Mouse (Mus musculus): Measurements from ENCODE around the gene Sgo2a.
"Not testable (repeated sequence)": the region's sequence is repeated elsewhere in the genome, so short reads cannot be mapped to it uniquely, and the experiment has no call there.

Gene Sgo2a

DNA sequence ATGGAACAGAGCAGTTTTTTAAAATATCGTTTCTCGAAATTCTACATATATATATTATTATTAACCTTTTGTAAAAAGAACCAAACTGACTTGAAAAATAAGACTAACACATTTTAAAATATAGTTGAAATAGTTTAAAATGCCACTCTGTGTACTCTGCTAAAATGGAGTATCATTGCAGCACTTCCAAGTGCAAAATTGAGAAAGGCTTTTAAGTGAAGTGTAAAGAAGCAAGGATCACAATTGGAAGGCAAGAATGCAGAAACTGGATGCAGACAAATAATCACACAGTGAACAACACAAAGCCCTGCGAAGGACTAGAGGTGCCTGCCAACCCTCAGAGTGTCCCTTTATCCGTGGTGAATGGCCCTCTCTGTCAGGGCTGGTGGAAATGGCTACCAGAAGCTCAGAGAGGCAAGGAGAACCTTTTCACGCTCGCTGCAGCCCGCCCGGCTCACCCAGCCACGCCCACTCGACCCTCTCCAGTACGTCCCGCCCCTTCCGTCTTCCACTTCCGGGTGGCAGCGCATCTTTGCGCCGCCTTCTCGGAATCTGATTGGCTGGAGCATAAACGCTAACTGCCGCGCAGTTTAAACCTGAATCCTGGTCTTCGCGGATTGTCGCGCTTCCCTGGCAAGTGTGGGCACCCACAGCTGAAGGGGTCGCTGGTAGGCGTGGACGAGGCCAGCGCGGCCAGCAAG lies at the start of gene Sgo2a:
Gene Sgo2a (plus strand): TSS at position 540 of the 701 bp plus-strand sequence.
- peak; percentile 87 for DNase-seq (ENCODE audit: extremely low spot score, low read depth, low spot score)

- DNase-seq (ENCODE audit: extremely low spot score, low read depth, low spot score) = no peak
Observed at GRCm38 (mm10) chr1:57947552-57948347, 48.0 kb upstream of the Sgo2a start.

DNA sequence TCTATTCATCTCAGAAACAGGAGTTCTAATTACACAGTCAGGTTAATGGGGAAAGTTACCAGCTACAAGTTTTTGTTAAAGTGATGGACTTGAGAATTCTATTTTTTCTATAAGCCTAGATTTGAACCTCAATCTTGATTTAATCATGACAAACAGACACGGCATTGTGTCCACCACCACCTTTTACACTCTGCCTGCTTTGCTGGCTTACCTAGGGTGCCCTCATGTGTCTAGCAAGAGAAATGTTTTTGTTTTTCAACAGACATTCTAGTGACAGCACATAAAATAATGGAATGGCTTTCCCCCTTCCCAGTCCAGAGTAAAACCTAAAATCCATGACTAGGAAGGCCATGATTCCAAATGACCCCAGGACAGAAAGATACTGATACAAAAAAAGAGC lies 46.6 kb upstream of the Sgo2a start:
- DNase-seq (ENCODE audit: extremely low spot score, low read depth, low spot score) = no peak

DNA sequence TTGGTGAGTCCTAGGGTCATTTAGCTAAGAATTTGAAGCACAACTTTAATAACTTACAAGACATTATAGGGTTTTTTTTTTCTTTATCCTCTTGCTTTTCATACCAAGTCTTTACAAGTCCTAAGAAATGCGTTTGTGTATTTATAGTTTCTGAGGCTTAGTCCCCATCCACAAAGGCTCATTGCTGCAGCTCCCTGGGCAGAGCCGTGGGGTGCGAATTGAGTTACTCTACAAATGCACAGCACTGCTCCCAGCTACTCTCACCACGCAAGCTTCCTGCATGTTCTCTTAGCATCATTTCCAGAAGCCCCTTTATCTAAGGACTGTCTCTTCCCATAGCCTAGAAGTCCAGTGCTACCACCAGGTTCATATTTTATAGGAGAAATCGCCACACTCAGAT lies 46.1 kb upstream of the Sgo2a start:
- no peak for DNase-seq (ENCODE audit: extremely low spot score, low read depth, low spot score)

DNA sequence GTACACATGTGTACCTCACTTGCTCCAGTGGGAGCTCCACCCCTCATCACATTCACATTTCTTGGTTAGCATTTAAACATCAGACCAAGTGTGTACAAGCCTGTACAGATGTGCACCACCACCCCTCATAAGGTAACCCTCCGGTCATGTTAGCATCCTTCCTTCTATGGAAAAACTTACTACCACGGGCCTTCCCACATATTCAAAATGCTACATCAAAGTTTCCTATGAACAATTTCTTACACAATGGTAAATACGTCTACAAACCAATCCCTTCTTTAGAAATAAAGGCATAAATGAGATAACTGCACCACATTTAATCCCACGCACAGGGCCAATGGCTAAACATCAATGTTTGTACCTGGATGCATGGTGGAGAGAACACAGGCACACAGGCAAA lies 43.3 kb upstream of the Sgo2a start:
- no peak for DNase-seq (ENCODE audit: extremely low spot score, low read depth, low spot score)

DNA sequence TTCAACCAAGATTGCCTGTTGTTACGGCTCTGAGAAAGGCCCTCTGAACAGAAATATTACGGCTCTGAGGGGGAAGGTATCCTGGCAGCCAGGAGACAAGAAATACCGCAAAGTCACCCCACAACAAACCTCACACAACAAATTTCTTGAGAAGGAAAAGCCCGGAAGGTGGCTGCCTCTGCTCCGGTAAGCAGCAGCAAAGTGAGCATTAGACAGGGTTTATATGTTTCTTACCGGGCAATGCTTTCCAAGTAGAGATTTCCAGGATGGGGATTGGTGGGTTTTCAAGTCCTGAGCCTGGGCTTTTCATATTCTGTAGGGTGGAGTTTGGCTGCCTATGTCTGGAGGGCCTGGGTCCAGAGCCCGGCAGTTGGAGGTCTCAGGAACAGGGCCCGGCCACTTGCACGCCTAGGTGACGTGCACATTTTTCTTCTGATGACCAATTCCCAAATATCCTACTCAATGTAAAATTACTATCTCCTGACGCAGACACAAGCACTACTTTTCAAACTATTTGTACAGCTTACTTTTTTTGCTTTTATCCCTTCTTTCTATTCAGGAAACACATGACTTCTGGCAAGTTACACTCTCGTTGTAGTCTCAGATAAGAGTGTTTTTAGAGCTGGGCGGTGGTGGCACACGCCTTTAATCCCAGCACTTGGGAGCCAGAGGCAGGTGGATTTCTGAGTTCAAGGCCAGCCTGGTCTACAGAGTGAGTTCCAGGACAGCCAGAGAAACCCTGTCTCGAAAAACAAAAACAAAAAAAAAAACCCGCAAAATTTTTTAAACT lies 42.0 kb upstream of the Sgo2a start:
- no peak for DNase-seq (ENCODE audit: extremely low spot score, low read depth, low spot score)

DNA sequence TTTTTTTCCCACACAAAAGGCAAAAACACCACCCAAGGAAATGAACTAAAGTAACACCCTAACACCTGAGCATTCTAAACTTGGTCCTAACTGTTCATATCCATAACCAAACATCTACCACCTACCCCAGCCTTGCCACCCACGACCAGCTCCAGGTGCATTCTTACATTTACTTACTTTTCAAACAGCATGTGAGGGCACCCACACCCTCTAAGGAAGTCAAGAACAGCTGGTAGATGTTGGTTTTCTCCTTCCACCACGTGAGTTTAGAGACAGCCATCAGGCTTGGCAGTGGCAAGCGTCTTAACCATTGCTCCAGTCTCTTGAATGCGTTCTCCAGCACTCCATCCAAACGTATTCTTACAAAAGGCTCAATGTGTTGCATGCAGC lies 41.4 kb upstream of the Sgo2a start:
- no peak for DNase-seq (ENCODE audit: extremely low spot score, low read depth, low spot score)

DNA sequence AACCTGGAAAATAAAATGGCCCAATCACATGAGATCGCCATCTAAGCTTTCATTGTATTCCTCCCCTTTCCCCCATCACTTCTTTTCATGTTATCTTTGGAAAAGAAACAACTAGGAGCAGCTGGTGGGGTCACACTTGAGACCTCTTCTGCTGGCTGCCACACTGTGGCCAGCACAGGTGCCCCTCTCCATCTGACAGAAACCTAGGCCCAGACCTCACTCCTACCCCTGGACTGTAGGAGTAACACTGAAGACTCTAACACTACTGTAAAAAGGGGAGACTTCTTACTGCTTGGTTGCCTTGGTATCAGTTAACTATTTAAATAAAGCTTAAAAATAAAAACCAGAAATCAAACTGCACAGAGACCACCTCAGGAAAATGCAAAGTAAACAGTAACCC lies 40.0 kb upstream of the Sgo2a start:
- DNase-seq (ENCODE audit: extremely low spot score, low read depth, low spot score) = no peak

DNA sequence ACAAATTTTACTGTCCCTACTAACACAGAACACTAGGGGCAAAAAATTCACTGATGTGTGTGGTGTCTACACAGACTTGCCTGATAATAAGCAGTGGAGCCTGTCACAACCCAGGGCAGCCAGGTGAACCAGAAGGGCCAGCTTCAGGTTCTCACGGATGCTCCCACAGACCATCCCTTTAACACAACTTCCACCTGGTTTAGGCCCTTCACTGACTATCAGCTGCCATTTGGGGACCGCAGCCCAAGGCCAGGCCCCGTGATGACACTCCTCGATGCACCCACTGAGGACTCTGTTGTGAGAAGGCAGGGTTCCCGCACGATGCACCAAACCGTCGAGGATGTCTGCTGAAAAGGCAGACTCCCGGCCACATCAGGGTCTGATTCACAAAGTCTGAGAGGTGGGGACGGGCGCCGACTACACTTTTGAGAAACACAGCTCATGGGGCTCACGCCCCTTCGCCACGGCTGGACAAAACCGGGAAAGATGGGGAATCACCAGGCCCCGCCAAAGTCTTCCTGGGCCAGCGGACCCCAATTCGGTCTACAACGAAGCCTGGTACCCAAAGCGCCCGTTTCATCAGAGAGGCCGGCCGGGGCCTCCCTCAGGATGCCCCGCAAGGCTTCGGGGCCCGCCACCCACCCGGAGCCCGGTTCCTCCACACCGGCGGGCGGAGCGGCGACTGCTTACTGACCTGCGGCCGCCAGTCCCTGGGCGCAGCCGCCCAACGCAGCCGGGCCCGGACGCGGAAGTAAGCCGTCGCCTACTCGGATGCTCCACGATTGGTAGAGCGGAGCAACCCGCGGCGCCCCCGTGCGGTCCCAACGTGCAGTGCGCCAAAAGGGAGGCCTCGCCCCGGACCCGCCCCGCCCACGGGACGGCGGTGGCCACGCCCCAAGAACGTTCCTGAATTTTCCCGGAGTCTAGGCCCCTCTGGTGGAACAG lies 26.2 kb upstream of the Sgo2a start:
- peak; percentile 61 for DNase-seq (ENCODE audit: extremely low spot score, low read depth, low spot score)

DNA sequence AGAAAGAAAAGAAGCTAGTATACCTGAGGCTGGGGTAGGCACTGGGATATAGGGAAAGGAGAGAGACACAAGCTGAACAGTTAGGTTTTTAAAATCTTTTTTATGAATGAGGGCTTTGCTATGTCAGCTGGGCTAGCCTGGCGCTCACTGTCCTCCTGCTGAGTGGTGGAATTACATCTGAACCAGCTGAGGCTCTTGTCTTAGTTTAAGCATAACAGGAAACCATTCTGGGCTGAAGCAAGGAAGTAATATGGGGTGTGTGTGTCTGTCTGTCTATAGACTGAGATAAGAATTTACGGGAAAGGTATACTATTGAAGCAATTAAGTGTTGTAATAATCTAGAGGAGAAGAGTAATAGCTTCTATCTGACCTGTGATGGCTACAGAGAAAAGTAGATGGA lies 24.2 kb upstream of the Sgo2a start:
- no peak for DNase-seq (ENCODE audit: extremely low spot score, low read depth, low spot score)

DNA sequence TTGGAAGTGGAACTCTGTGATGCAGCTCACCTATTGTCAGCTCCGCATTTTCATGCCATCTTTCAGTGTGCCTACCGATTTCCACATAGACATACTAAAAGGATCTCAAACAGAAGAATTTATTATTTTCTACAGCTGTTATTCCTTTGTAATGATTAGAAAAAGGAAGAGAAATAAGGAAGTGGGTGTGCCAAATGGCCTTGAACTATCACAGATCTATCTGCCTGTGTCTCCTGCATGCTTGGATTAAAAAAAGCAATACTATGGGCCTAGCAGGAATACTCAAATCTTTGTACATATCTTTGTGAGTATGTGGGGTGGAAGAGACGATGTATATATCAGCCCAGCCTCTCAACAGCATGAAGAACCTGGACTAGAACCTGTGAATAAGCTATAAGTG lies 18.9 kb upstream of the Sgo2a start:
- no peak for DNase-seq (ENCODE audit: extremely low spot score, low read depth, low spot score)

DNA sequence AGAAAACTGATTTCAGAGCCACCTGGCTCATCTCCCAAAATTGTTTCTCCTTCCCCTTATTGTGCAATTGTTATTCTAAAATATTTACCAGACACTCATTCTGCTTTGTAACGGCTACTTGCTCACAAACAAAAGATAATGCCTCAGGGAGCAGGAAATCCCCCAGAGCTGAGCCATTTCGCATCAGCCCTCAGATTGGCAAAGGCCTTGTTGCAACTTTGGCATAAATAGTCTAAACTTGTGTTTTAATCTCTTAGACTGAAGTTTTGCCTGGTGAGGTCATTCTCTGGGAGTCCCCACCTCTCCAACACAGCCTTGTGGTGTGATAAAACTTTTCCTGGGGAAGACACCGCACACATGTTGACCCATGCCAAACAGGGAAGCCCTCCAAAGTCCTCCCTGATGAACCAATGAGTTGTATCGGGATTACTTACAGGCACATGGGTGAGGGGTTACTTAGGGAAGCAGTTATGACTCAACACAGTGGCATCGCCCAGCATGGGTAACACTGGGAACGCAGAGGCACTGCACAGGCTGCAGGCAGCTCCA lies 6.6 kb upstream of the Sgo2a start:
- no peak for DNase-seq (ENCODE audit: extremely low spot score, low read depth, low spot score)

DNA sequence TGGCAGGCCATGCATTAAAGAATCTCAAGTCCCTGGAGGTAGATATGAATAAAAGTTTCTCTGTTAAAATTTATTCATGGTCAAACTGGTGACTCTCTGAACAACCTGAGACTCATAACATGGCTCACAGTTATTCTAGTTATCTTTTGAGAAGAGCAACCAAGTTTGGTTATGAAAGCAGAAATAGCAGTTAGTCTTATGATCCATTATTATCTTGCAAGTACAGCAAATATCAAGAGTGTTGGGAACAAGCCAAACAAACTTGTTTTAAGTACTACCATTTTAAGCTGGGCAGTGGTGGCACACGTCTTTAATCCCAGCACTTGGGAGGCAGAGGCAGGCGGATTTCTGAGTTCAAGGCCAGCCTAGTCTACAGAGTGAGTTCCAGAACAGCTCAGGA lies 4.5 kb upstream of the Sgo2a start:
- no peak for DNase-seq (ENCODE audit: extremely low spot score, low read depth, low spot score)

GRCm38 (mm10) chr1:57996133-57996615 lies 403 bp downstream of the Sgo2a start:
- DNase-seq (ENCODE audit: extremely low spot score, low read depth, low spot score) = no peak

DNA sequence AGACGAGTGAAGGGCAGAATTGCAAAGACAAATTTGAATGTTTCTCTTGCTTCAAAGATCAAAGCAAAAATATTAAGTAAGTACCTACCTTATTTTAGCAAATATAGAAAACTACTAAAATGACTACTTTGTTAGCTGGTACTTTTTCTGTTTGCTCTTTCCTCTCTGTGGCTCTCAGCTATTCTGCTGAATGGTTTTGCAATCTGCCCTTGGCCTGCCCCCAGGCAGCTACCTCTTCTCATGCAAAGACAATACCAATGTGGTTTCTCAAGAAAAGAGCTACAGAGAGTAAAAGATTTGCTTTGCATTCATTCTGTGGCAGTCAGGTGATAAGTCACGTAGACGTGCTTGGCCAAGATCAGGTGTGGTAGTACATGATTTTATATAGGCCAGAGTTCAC lies 2.4 kb downstream of the Sgo2a start:
- DNase-seq (ENCODE audit: extremely low spot score, low read depth, low spot score) = no peak

DNA sequence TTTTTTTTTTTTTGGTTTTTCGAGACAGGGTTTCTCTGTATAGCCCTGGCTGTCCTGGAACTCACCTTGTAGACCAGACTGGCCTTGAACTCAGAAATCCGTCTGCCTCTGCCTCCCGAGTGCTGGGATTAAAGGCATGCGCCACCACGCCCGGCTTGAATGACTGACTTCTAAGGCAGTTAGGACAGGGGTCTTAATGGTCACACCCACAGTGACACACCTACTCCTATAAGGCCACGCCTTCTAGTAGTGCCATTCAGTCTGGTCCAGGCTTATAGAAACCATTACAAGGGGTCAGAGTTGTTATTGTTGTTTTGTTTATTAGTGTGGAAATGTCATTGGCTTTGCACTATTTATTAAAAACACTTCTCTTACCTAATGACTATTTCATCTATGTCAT lies 10.6 kb downstream of the Sgo2a start:
- DNase-seq (ENCODE audit: extremely low spot score, low read depth, low spot score) = not testable (repeated sequence)

- DNase-seq (ENCODE audit: extremely low spot score, low read depth, low spot score) = no peak
Observed at GRCm38 (mm10) chr1:58018856-58019255, 23.1 kb downstream of the Sgo2a start, which contains the start of gene Kctd18. Gene Kctd18, minus strand, starts transcription at chr1:58018956.

DNA sequence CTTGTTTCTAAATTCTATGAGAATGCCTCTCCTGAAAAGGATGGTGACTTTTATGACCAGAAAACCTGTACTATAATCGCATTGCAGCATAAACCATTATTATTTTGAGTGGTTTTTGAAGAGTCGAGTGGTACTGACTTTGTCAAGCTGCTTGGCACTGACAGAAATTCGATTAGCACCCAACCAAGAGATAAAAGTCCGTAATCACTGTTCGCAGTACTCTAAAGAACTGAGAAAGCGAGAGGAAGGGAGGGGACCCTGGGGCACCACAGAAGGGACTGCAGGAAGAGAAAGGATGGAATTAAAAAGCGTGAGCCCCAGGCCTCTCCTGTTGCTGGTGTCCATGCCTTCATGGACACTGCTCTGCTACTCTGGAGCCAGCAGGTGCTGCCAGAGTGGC lies 31.9 kb downstream of the Sgo2a start:
- no peak for DNase-seq (ENCODE audit: extremely low spot score, low read depth, low spot score)

GRCm38 (mm10) chr1:58029636-58030117 lies 33.9 kb downstream of the Sgo2a start, which contains the start of gene Aox1:
Gene Aox1, plus strand, starts transcription at chr1:58029931.
- DNase-seq (ENCODE audit: extremely low spot score, low read depth, low spot score) = no peak

Measured in hindlimb bud, embryonic 11.5 days (tissue).